Mouse (Mus musculus) lung, embryonic 16.5 days (tissue): Measurements from ENCODE around the gene Exoc6b. TPM values are rescaled to one million over a fixed set of nuclear protein-coding genes. Genes with fewer than 3 reads are reported as not detected.

Experiments used
- ATAC-seq: fragments of 200-750 bp; cut with Nextera tagmentation; 2 replicates; pipeline ENCODE4 v1.8.0; 2017; ENCODE audit warnings: low read depth, mild to moderate bottlenecking, moderate library complexity
- H3K27ac ChIP-seq: fragments of 300-500 bp; sonication (generic); 2 replicates; pipeline ENCODE4 v1.5.1; 2014; ENCODE audit warnings: mild to moderate bottlenecking, control low read depth, low read length
- H3K27me3 ChIP-seq: fragments of 300-500 bp; sonication (generic); 2 replicates; pipeline ENCODE4 v1.6.1; 2014; ENCODE audit warnings: low read depth, low read length, mixed read lengths; ENCODE audit not compliant: control insufficient read depth, insufficient read depth
- H3K36me3 ChIP-seq: fragments of 300-500 bp; sonication (generic); 2 replicates; pipeline ENCODE4 v1.6.1; 2014; ENCODE audit warnings: low read length; ENCODE audit not compliant: control insufficient read depth, insufficient read depth
- H3K4me1 ChIP-seq: fragments of 300-500 bp; sonication (generic); replicated peaks from 2 replicates; pipeline ENCODE4 v1.6.1; 2014; ENCODE audit warnings: low read length, mixed read lengths; ENCODE audit not compliant: control insufficient read depth, insufficient read depth
- H3K4me2 ChIP-seq: fragments of 300-500 bp; sonication (generic); 2 replicates; pipeline ENCODE4 v1.6.1; 2014; ENCODE audit warnings: low read depth, low read length, control low read depth
- H3K4me3 ChIP-seq: fragments of 300-500 bp; sonication (generic); 2 replicates; pipeline ENCODE4 v1.5.1; 2014; ENCODE audit warnings: mild to moderate bottlenecking, low read length, control low read depth
- H3K9ac ChIP-seq: fragments of 300-500 bp; sonication (generic); 2 replicates; pipeline ENCODE4 v1.6.1; 2014; ENCODE audit warnings: low read length, control low read depth
- H3K9me3 ChIP-seq: fragments of 300-500 bp; sonication (generic); 2 replicates; pipeline ENCODE4 v1.6.1; 2016; ENCODE audit warnings: low read length; ENCODE audit not compliant: control insufficient read depth
- WGBS: fragments of 180-500 bp; shearing (Covaris S2); extraction: QIAGEN DNeasy Blood & Tissue Kit; methylation state at CpG from one replicate; pipeline ENCODE4 v1.1.7; 2014; 5-methylcytosine and 5-hydroxymethylcytosine counted together
- polyA plus RNA-seq: library from polyadenylated mRNA; unstranded; fragments of >200 nt; fragmentation: Nextera tagmentation; extraction: Ambion mirVana; gene quantifications from 2 replicates; pipeline ENCODE4 v1.2.1, GENCODE M21; 2015

The Exoc6b gene
- polyA plus RNA-seq, 1 experiment from 2014 or later = 34.0 TPM

DNA sequence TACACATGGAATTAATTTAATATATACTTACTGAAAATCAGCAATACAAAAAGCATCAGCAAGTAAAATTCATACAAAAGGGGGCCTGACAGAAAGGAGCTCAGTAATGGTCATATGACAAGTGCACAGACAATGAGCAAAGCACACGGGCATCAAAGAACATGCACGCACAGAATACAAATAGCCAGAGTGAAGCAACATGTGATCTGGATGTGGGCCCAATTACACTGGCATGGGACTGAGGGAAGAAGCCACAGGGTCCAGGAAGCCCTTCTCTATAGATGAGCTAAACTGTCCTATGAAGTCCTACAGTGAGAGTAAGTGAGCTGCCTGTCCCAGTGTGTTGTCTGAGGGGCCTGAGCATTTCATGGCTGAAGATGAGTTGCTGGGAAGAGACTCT is 376.1 kb downstream of the Exoc6b start:
- WGBS = 68% methylated on average over 2 of the region's 2 CpGs
- Histone ChIP-seq H3K4me2 (no peak overlapping the region), H3K27ac (no peak overlapping the region), H3K27me3 (no peaks in the 10 kb centered on the region), H3K4me3 (no peak overlapping the region), H3K4me1 (peaks cover 11% of the 10 kb centered on the region), H3K9me3 (no peaks in the 10 kb centered on the region), H3K9ac (no peak overlapping the region), H3K36me3 (no peaks in the 10 kb centered on the region; the same call in 1 of the 2 replicates)
- no peak for ATAC-seq

DNA sequence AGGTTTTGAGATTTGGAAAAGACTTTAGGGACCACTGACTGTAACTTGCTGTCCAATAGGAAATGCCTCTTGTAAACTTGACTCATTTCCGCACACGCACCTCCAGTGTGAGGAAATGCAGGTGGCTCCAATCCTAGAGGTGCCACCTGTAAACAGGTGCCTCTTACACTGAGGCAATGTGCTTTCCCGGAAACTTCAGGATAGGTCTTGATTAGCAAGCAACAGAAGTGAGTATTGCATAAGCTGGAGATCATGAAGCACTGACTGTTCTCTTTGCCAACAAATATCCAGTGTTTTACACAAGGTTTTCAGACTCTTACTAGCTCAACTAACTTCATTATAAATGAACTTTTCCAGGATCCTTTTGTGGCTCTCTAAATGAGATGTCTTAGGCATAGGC is 377.4 kb downstream of the Exoc6b start:
- 90% methylated on average over 3 of the region's 3 CpGs for WGBS
- no peak overlapping the region for H3K9ac ChIP-seq
- no peak overlapping the region for H3K4me2 ChIP-seq
- no peaks in the 10 kb centered on the region for H3K27me3 ChIP-seq
- H3K36me3 ChIP-seq = no peaks in the 10 kb centered on the region; the same call in 1 of the 2 replicates
- no peak overlapping the region for H3K4me3 ChIP-seq
- no peak for ATAC-seq
- H3K27ac ChIP-seq = no peak overlapping the region
- H3K4me1 ChIP-seq = no peaks in the 10 kb centered on the region
- H3K9me3 ChIP-seq = no peaks in the 10 kb centered on the region

DNA sequence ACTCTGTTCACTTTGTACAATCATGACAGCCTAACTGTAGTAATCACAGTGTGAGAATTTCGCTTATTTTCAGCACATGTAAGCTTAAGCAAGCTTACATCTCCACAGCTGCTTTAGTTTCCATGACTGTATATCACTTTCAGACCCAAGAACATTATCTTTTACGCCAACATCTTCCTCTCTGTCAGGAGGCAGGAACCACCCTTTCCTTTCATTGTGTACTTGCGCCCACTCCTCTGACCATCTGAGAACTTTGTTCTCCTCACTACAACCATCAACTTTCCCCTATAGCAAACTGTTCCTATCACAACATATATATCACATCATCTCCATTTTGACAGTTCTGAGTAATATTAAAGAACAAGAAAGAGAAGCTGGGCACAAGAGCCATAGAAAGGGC is 391.5 kb downstream of the Exoc6b start:
- no peak overlapping the region for H3K9ac ChIP-seq
- no peak for ATAC-seq
- H3K4me2 ChIP-seq = no peak overlapping the region
- H3K9me3 ChIP-seq = 0 out of 2 replicates have a peak, but pooled peaks cover under 1% of the 10 kb centered on the region
- no peaks in the 10 kb centered on the region for H3K4me1 ChIP-seq
- no peak overlapping the region for H3K27ac ChIP-seq
- no peaks in the 10 kb centered on the region for H3K27me3 ChIP-seq
- WGBS = 69% methylated on average over 3 of the region's 3 CpGs
- no peaks in the 10 kb centered on the region for H3K36me3 ChIP-seq
- no peak overlapping the region for H3K4me3 ChIP-seq

DNA sequence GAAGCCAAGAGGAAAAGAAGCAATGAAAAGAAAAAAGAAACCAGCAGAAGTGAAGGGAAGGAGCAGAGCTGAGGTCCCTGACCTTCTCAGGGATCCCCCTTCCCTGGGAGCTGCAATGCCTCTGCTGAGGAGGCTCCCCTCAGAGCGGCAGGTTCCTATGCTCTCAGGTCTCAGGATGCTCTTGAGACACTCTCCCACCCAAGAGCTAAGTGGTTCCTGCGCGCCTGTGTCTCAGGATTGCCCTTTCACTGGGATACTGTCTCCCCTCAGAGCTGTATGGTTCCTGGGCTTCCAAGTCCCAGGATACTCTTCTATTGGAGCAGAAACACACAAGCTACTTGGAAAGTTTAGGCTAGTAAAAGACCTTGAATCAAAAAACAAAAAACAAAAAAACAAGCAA is 394.4 kb downstream of the Exoc6b start:
- Histone ChIP-seq H3K36me3 (no peaks in the 10 kb centered on the region), H3K27ac (no peak overlapping the region), H3K4me1 (no peaks in the 10 kb centered on the region), H3K4me3 (no peak overlapping the region), H3K9me3 (peaks cover 11% of the 10 kb centered on the region; the same call in 1 of the 2 replicates), H3K4me2 (no peak overlapping the region), H3K27me3 (no peaks in the 10 kb centered on the region), H3K9ac (no peak overlapping the region)
- WGBS = 85% methylated on average over 3 of the region's 3 CpGs
- ATAC-seq = no peak

DNA sequence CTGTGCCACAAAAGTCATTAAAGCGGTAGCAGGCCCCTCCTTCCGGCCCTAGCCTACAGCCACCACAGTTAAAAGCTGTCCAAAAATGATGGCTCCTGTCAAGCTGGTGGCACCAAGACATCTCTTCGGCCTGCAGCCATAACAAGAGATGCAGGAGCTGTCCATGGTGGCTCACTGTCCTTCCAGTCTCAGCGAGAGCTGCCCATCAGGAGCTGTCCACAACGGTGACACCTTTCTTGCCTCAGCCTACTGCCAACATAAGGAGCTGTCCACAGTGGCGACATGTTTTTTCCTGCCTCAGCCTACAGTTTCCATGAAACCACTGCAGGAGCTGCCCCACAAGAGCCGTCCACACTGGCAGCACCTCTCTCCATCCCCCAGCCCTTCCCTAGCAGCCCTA is 395.2 kb downstream of the Exoc6b start:
- Histone ChIP-seq H3K36me3 (no peaks in the 10 kb centered on the region), H3K4me3 (no peak overlapping the region), H3K9me3 (peaks cover 11% of the 10 kb centered on the region; the same call in 1 of the 2 replicates), H3K27me3 (no peaks in the 10 kb centered on the region), H3K4me2 (no peak overlapping the region), H3K9ac (no peak overlapping the region), H3K27ac (no peak overlapping the region), H3K4me1 (no peaks in the 10 kb centered on the region)
- ATAC-seq = no peak
- WGBS = 81% methylated on average over 7 of the region's 7 CpGs

DNA sequence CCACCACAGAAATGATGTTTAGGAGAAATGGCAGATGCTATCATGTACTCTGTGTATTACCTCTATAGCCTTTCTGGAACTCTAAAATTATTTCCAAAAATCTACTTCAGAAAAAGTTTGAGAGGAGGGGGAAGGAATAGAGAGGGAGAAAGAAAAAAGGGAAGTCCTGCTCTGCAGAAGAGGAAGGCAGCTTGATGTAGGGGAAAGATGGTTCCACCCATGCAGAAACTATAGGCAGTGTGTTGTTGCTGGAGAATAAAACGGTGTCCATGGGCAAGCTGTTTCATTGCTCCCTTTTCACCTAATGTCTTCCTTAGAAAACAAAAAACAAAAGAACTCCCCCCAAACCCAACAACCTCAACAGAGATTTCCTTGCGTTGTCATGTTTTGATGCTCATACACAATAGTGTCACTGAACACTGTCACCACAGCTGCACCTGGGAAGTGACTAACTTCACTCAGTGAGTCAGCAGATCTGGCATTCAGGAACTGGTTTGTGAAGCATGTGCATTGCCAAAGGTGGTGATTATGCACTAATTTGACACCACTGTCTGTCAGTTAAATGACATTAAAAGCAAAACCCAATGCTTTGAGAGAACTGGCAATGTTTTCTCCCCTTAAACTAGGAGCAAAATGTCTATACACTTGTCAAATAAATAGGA is 407.7 kb downstream of the Exoc6b start:
- no peak overlapping the region for H3K27ac ChIP-seq
- H3K9me3 ChIP-seq = no peaks in the 10 kb centered on the region
- no peak overlapping the region for H3K9ac ChIP-seq
- no peaks in the 10 kb centered on the region for H3K36me3 ChIP-seq
- no peak overlapping the region for H3K4me2 ChIP-seq
- 79% methylated on average over 2 of the region's 2 CpGs for WGBS
- H3K4me3 ChIP-seq = no peak overlapping the region
- H3K4me1 ChIP-seq = no peaks in the 10 kb centered on the region; the same call in 1 of the 2 replicates
- ATAC-seq = no peak
- no peaks in the 10 kb centered on the region for H3K27me3 ChIP-seq

DNA sequence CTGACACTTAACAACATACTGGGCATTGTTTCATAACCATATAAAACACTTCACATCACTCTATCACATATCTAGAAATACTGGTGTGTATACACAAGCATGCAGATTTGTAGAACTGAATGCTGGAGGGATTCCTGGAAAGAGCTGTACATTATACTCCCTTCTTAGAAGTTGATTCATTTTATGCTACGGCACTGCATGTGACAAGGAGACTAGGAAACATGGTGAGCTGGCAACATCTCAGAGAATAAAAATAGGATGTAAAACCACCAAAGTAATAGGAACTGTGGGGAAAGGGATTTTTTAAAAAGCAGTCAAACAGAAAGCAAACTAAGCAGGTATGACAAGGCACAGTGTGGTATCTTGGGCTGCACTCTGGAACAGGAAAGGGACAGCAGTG is 408.3 kb downstream of the Exoc6b start:
- Histone ChIP-seq H3K9ac (no peak overlapping the region), H3K27ac (no peak overlapping the region), H3K4me1 (no peaks in the 10 kb centered on the region; the same call in 1 of the 2 replicates), H3K4me2 (no peak overlapping the region), H3K36me3 (no peaks in the 10 kb centered on the region), H3K27me3 (no peaks in the 10 kb centered on the region), H3K9me3 (no peaks in the 10 kb centered on the region), H3K4me3 (no peak overlapping the region)
- 77% methylated on average over 1 of the region's 1 CpGs for WGBS
- no peak for ATAC-seq

DNA sequence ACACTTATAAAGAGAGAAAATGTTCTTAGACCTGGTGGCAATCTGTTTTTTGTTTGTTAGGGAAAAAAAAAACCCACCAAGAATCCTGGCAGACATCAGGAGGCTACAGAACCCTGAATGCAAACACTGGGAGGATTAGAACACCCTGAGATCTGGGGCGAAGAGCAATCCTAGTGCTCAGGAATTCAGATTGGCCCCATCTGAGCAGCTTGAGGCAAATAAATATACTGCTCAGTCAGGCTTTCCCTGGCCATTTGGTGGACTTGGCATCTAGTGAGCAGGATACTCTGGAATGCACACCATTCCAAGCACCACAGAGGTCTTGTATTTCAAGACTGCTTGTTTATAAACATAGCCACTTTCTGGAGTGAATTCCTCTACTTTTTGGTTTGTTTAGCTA is 412.2 kb downstream of the Exoc6b start:
- Histone ChIP-seq H3K9ac (no peak overlapping the region), H3K4me2 (no peak overlapping the region), H3K36me3 (no peaks in the 10 kb centered on the region), H3K27me3 (no peaks in the 10 kb centered on the region), H3K4me1 (no peaks in the 10 kb centered on the region; the same call in 1 of the 2 replicates), H3K4me3 (no peak overlapping the region), H3K27ac (no peak overlapping the region), H3K9me3 (no peaks in the 10 kb centered on the region)
- ATAC-seq = no peak
- 59% methylated on average over 1 of the region's 1 CpGs for WGBS

DNA sequence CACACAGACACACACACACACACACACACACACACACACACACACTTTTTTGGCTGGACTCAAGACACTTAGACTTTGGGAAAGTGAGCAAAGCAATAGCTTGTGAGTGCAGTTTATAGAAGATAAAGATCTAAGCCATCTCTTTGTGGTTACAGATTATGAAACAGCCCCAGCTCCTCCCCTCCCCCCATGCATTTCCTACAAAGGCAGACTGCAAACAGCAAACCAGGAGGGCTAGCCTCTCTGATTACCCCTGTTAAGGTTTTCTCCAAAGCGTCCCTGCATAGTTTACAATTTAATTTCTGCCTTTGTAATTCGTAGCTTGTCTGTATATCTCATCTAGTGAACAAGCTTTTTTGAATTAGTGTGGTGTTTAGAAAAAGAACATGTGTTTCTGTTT is 412.6 kb downstream of the Exoc6b start:
- H3K9ac ChIP-seq = no peak overlapping the region
- H3K4me1 ChIP-seq = no peaks in the 10 kb centered on the region; the same call in 1 of the 2 replicates
- H3K4me2 ChIP-seq = no peak overlapping the region
- H3K4me3 ChIP-seq = no peak overlapping the region
- no peaks in the 10 kb centered on the region for H3K9me3 ChIP-seq
- H3K36me3 ChIP-seq = no peaks in the 10 kb centered on the region
- 30% methylated on average over 2 of the region's 2 CpGs for WGBS
- H3K27me3 ChIP-seq = no peaks in the 10 kb centered on the region
- H3K27ac ChIP-seq = no peak overlapping the region
- no peak for ATAC-seq
